Mouse (Mus musculus) intestine, embryonic 14.5 days (tissue): ENCODE data around the gene Olfr557. TPM values are rescaled to one million over a fixed set of nuclear protein-coding genes. Genes with fewer than 3 reads are reported as not detected.

Experiments
- ATAC-seq: fragments of 200-750 bp; cut with Nextera tagmentation; replicated peaks from 2 replicates; pipeline ENCODE4 v1.8.0; 2017; ENCODE audit warnings: low read depth, moderate number of reproducible peaks, moderate TSS enrichment, moderate library complexity; ENCODE audit not compliant: low FRiP score, low TSS enrichment
- DNase-seq: peaks from one replicate; pipeline ENCODE4 v3.0.0-alpha.2; 2018; ENCODE audit warnings: low spot score
- H3K27ac ChIP-seq: fragments of 300-500 bp; sonication (generic); 2 replicates; pipeline ENCODE4 v1.5.1; 2014; ENCODE audit warnings: low read depth, mild to moderate bottlenecking, control low read depth
- H3K27me3 ChIP-seq: fragments of 300-500 bp; sonication (generic); replicated peaks from 2 replicates; pipeline ENCODE4 v1.6.1; 2014; ENCODE audit warnings: low read length, control low read depth; ENCODE audit not compliant: control insufficient read depth, insufficient read depth
- H3K36me3 ChIP-seq: fragments of 300-500 bp; sonication (generic); 2 replicates; pipeline ENCODE4 v1.6.1; 2014; ENCODE audit warnings: low read length, control low read depth; ENCODE audit not compliant: control insufficient read depth, insufficient read depth
- H3K4me1 ChIP-seq: fragments of 300-500 bp; sonication (generic); replicated peaks from 2 replicates; pipeline ENCODE4 v1.6.1; 2014; ENCODE audit warnings: low read length, control low read depth, mixed read lengths; ENCODE audit not compliant: control insufficient read depth, insufficient read depth
- H3K4me2 ChIP-seq: fragments of 300-500 bp; sonication (generic); 2 replicates; pipeline ENCODE4 v1.6.1; 2014; ENCODE audit warnings: low read length
- H3K4me3 ChIP-seq: fragments of 300-500 bp; sonication (generic); 2 replicates; pipeline ENCODE4 v1.5.1; 2014; ENCODE audit warnings: low read depth, low read length, control low read depth, mixed read lengths
- H3K9ac ChIP-seq: fragments of 300-500 bp; sonication (generic); 2 replicates; pipeline ENCODE4 v1.6.1; 2014; ENCODE audit warnings: mild to moderate bottlenecking, low read length
- H3K9me3 ChIP-seq: fragments of 300-500 bp; sonication (generic); 2 replicates; pipeline ENCODE4 v1.6.1; 2016; ENCODE audit warnings: low read length, control low read depth; ENCODE audit not compliant: control insufficient read depth
- WGBS: fragments of 180-500 bp; shearing (Covaris S2); extraction: QIAGEN DNeasy Blood & Tissue Kit; methylation state at CpG from one replicate; pipeline ENCODE4 v1.1.7; 2014; 5-methylcytosine and 5-hydroxymethylcytosine counted together
- polyA plus RNA-seq: library from polyadenylated mRNA; unstranded; fragments of >200 nt; fragmentation: Nextera tagmentation; extraction: Ambion mirVana; gene quantifications from 2 replicates; pipeline ENCODE4 v1.2.1, GENCODE M21; 2014

Olfr557 gene
- not detected in 2 replicates for polyA plus RNA-seq

DNA sequence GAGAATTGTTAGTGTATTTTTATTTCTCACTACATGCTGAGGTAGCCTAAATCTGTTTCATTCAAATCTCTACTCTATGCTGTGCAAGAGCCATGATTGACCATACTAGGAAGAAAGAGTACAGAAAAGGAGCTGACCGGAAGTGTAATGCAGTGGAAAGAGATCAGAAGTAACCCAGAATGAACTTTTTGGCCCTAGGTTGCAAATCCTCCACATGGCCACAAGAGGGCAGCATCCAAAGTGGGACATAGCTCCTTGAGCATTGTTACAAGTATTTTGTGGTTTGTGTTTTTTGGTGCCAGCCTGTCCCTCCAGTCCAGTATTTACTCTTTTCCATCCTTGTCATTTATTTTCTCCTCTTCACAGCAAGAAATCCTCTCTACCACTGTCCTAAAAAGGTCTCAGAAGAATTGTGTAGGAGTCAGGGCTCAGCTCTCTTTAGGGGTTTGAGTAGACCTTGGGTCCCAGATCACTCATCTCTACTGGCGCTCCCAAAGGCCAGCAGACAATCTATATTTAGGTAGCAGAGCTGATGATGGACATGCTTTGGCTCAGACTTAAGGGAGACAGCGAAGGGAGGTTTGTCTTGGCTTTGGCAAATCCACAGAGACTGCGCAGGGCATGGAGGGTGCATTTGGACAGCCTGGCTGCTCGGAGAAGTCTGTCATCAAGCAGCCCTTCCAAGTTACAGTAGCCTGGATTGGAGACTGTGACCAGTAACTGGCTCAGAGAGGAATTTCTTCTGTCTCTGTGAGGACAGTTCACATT lies at the start of gene Olfr557:
Gene Olfr557 (plus strand): TSS at position 553 of the 768 bp plus-strand sequence.
- WGBS, result 75% methylated on average over 5 of the region's 5 CpGs
- Histone ChIP-seq H3K36me3 (no peaks in the 10 kb centered on the region), H3K9ac (no peak within 1 kb of the TSS), H3K4me2 (no peak within 1 kb of the TSS), H3K9me3 (no peaks in the 10 kb centered on the region), H3K4me1 (no peaks in the 10 kb centered on the region), H3K4me3 (no peak within 1 kb of the TSS), H3K27me3 (no peaks in the 10 kb centered on the region), H3K27ac (no peak within 1 kb of the TSS)
- ATAC-seq (no peak), DNase-seq (no peak)

DNA sequence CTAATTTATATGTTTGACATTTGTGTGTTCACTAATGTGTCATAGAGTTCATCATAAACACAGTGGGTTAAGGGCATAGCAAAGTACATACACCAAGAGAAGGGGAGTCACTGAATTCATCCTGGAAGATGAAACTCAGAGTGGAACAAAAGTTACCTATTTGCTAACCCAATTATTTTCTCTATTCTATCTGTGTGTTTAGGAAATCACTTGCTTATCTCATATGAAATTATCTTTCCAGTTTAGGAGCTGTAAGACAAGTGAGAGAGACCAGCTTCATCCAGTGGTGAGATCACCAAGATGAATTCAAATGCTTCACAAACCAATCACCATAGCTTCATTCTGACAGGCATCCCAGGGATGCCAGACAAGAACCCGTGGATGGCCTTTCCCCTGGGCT lies 37.2 kb upstream of the Olfr557 start, which contains the start of gene Olfr555:
Gene Olfr555 (plus strand): TSS at position 301 of the 400 bp plus-strand sequence.
- Histone ChIP-seq H3K36me3 (no peaks in the 10 kb centered on the region), H3K4me3 (no peak within 1 kb of the TSS), H3K9ac (no peak within 1 kb of the TSS), H3K4me2 (no peak within 1 kb of the TSS), H3K9me3 (no peaks in the 10 kb centered on the region), H3K4me1 (no peaks in the 10 kb centered on the region), H3K27ac (no peak within 1 kb of the TSS), H3K27me3 (no peaks in the 10 kb centered on the region)
- WGBS, result 68% methylated on average over 1 of the region's 1 CpGs
- DNase-seq (no peak), ATAC-seq (no peak)

DNA sequence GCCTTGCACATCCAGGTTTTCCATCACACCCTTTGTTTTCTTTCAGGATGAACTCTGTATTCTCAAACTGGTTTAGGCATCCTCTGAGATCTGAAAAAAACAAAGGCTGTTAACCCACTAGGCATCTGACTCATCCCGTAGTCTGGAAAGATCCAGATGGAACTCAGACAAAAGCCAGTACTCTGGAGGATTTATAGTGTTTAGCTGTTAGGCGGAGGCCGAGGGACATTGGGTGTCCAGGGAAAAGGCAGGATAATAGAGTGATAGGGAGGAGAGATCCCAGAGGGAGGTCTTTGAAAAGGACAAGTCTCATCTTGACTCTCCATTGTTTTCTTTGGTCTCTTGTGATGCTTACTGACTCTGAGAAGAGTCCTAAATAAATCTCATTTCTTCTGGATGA lies 31.1 kb upstream of the Olfr557 start, which contains the start of gene Olfr556:
Gene Olfr556 (plus strand): TSS at position 301 of the 400 bp plus-strand sequence.
- Histone ChIP-seq H3K4me3 (no peak within 1 kb of the TSS), H3K9me3 (no peaks in the 10 kb centered on the region), H3K27me3 (no peaks in the 10 kb centered on the region), H3K27ac (no peak within 1 kb of the TSS), H3K36me3 (no peaks in the 10 kb centered on the region), H3K4me1 (no peaks in the 10 kb centered on the region), H3K9ac (no peak within 1 kb of the TSS), H3K4me2 (no peak within 1 kb of the TSS)
- no peak for ATAC-seq
- no peak for DNase-seq
- 31% methylated on average over 3 of the region's 3 CpGs for WGBS

DNA sequence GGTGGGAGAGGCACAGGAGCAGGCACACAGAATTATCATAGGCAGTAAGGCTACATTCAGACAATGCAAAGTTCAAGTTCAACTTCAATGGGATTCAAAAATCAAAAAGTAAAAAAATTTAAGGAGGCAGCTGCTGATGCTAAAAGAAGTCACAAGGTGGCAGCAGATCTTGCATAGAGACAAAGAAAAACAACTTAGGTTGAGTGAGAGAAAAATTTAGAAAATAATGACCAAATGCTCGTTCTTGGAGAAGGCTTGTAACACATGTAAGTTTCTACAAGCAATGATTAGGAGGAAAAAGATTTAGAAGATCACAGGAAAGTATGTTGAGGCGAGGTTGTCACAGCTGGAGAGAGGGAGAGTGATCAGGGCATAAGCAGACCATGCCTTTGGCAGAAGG lies 30.3 kb upstream of the Olfr557 start:
- 40% methylated on average over 2 of the region's 2 CpGs for WGBS
- ATAC-seq, result no peak

DNA sequence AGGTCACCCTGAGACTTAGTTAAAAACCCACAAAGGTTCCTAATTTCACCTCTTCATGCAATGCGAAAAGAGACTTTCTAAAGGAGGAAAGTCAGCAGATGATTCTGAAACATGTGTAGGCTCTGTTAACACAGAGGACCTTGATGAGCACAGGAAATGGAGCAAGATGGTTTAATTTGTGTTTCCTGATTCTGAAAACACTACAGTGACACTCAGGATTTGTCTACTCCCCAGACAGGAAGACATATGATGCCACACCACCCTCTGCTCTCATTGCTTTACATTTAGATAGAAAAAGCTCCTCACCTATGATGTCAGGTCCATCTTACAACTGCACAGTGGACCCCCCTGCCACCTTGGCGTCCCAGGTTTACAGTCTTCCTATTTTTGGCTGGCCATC lies 19.5 kb upstream of the Olfr557 start:
- no peak overlapping the region for H3K9ac ChIP-seq
- WGBS, result 81% methylated on average over 2 of the region's 2 CpGs
- DNase-seq (no peak), ATAC-seq (no peak)
- no peak overlapping the region for H3K4me3 ChIP-seq
- no peak overlapping the region for H3K27ac ChIP-seq
- no peaks in the 10 kb centered on the region for H3K27me3 ChIP-seq
- H3K36me3 ChIP-seq, result peaks cover 5% of the 10 kb centered on the region; the same call in 1 of the 2 replicates
- no peaks in the 10 kb centered on the region for H3K9me3 ChIP-seq
- H3K4me1 ChIP-seq, result no peaks in the 10 kb centered on the region
- no peak overlapping the region for H3K4me2 ChIP-seq

More for the DNA sequence above, 30.3 kb upstream of the Olfr557 start:
- Histone ChIP-seq H3K4me1 (no peaks in the 10 kb centered on the region), H3K36me3 (no peaks in the 10 kb centered on the region), H3K27ac (no peak overlapping the region), H3K27me3 (no peaks in the 10 kb centered on the region), H3K9me3 (no peaks in the 10 kb centered on the region), H3K9ac (no peak overlapping the region), H3K4me3 (no peak overlapping the region), H3K4me2 (no peak overlapping the region)
- DNase-seq, result no peak

DNA sequence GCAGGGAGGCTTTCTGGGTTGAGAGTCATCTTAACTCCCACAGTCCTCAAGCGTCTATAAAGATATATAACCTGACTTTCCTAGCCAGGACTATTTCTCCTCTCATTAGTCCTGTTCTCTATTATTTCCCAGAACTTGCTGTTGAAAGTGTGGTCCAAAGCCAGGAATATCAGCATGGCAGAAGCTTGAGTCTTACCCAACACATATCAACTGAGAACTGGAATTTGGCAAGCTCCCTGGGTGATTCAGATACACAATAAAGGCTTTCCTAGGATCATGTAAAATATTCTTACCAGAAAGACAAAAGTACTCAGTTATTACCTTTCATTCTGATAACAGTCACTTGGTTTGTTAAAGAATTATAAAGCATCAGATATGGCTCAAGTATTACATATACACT lies 13.8 kb upstream of the Olfr557 start:
- Histone ChIP-seq H3K9ac (no peak overlapping the region), H3K27ac (no peak overlapping the region), H3K4me1 (peaks cover 3% of the 10 kb centered on the region; the same call in 1 of the 2 replicates), H3K27me3 (no peaks in the 10 kb centered on the region), H3K4me2 (no peak overlapping the region), H3K9me3 (no peaks in the 10 kb centered on the region), H3K36me3 (peaks cover 5% of the 10 kb centered on the region; the same call in 1 of the 2 replicates), H3K4me3 (no peak overlapping the region)
- DNase-seq, result no peak
- 81% methylated on average over 1 of the region's 1 CpGs for WGBS
- ATAC-seq, result no peak

DNA sequence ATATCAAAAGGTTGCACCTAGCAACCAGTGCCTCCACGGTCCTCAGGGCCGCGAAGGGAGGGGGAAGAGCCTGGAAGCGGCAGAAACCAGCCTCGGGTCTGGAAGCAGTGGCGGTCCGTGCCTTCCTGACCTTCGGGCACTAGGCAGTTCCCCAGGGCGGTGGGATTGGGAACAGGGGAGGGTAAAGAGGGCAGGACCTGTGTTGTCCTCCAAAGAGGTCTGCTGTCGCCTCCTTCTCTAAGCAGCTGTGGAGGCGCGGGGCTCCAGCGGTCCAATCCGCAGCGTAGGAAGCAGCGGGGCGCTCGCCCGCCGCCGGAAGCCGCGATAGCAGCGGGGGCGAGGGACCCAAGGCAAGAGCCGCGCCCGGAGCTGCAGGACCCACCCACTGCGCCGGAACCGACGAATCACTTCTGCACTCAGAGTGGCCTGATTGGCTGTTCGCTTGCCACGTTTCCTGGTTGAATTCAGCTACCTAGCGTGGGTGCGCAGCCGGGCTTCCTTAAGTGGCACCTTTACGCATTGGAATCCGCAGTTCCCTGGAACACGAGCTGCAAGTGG lies 8.7 kb upstream of the Olfr557 start, which contains the start of gene Trim68:
Gene Trim68 (minus strand): TSS at position 384 of the 558 bp plus-strand sequence.
- Histone ChIP-seq H3K4me3 (peak within 1 kb of the TSS; percentile 51), H3K4me2 (peak within 1 kb of the TSS; percentile 62), H3K9me3 (no peaks in the 10 kb centered on the region), H3K9ac (peak within 1 kb of the TSS; percentile 58), H3K27ac (peak within 1 kb of the TSS; percentile 69), H3K36me3 (no peaks in the 10 kb centered on the region), H3K4me1 (peaks cover 3% of the 10 kb centered on the region; the same call in 1 of the 2 replicates), H3K27me3 (no peaks in the 10 kb centered on the region)
- ATAC-seq (peak; percentile 99), DNase-seq (peak; percentile 90)
- whole genome bisulfite sequencing, result under 1% methylated on average over 40 of the region's 40 CpGs

DNA sequence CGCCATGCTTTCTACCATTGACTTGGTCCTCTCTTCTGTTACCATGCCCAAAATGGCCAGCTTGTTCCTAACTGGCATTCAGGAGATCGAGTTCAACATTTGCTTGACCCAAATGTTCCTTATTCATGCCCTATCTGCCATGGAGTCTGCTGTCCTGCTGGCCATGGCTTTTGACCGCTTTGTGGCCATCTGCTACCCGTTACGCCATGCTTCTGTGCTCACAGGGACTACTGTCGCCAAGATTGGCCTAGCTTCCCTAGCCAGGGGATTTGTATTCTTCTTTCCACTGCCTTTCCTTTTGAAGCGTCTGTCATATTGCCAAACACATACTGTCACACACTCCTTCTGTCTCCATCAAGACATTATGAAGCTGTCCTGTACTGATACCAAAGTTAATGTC lies 2.8 kb downstream of the Olfr557 start:
- Histone ChIP-seq H3K4me2 (no peak overlapping the region), H3K9ac (no peak overlapping the region), H3K36me3 (no peaks in the 10 kb centered on the region), H3K9me3 (no peaks in the 10 kb centered on the region), H3K27ac (no peak overlapping the region), H3K4me3 (no peak overlapping the region), H3K4me1 (no peaks in the 10 kb centered on the region), H3K27me3 (no peaks in the 10 kb centered on the region)
- ATAC-seq (no peak), DNase-seq (no peak)
- WGBS, result 87% methylated on average over 7 of the region's 7 CpGs
